Mouse (Mus musculus) heart, embryonic 14.5 days (tissue): Measurements from ENCODE around the gene Mtrr. TPM values are rescaled to one million over a fixed set of nuclear protein-coding genes. Genes with fewer than 3 reads are reported as not detected.

Source experiments
- ATAC-seq: fragments of 200-750 bp; cut with Nextera tagmentation; 2 replicates; pipeline ENCODE4 v1.8.0; 2017; ENCODE audit warnings: low read depth, moderate TSS enrichment; ENCODE audit not compliant: insufficient number of reproducible peaks, insufficient read depth, low FRiP score
- H3K27ac ChIP-seq, 2 experiments: fragments of 200-500 bp in 1 of 2; fragments of 300-500 bp in 1 of 2; sonication (generic) in 1 of 2; replicated peaks in 1 of 2; 2 replicates each; pipeline ENCODE4 v1.5.1; 2012 to 2014; ENCODE audit warnings: low read depth in 2 of 2, low read length in 2 of 2, control low read depth in 1 of 2, mild to moderate bottlenecking in 1 of 2, mixed read lengths in 1 of 2; ENCODE audit not compliant: control insufficient read depth in 1 of 2, insufficient read depth in 1 of 2
- H3K27me3 ChIP-seq: fragments of 300-500 bp; sonication (generic); 2 replicates; pipeline ENCODE4 v1.6.1; 2014; ENCODE audit warnings: mild to moderate bottlenecking, low read length, control low read depth; ENCODE audit not compliant: control insufficient read depth, insufficient read depth
- H3K36me3 ChIP-seq: fragments of 300-500 bp; sonication (generic); 2 replicates; pipeline ENCODE4 v1.6.1; 2014; ENCODE audit warnings: mild to moderate bottlenecking, control low read depth, low read length, mixed read lengths; ENCODE audit not compliant: control insufficient read depth, insufficient read depth
- H3K4me1 ChIP-seq, 2 experiments: fragments of 200-500 bp in 1 of 2; fragments of 300-500 bp in 1 of 2; sonication (generic) in 1 of 2; 2 replicates each; pipeline ENCODE4 v1.6.1; 2012 to 2014; ENCODE audit warnings: low read length in 2 of 2, control low read depth in 1 of 2, mixed read lengths in 1 of 2; ENCODE audit not compliant: control insufficient read depth in 2 of 2, insufficient read depth in 2 of 2
- H3K4me2 ChIP-seq: fragments of 300-500 bp; sonication (generic); 2 replicates; pipeline ENCODE4 v1.6.1; 2014; ENCODE audit warnings: mild to moderate bottlenecking, low read length
- H3K4me3 ChIP-seq, 2 experiments: fragments of 200-500 bp in 1 of 2; fragments of 300-500 bp in 1 of 2; sonication (generic) in 1 of 2; 2 replicates each; pipeline ENCODE4 v1.5.1; 2012 to 2014; ENCODE audit warnings: low read length in 2 of 2, mild to moderate bottlenecking in 2 of 2, control low read depth in 1 of 2, low read depth in 1 of 2, moderate library complexity in 1 of 2; ENCODE audit not compliant: control insufficient read depth in 1 of 2, insufficient read depth in 1 of 2
- H3K9ac ChIP-seq: fragments of 300-500 bp; sonication (generic); 2 replicates; pipeline ENCODE4 v1.6.1; 2014; ENCODE audit warnings: mild to moderate bottlenecking, low read length
- H3K9me3 ChIP-seq: fragments of 300-500 bp; sonication (generic); 2 replicates; pipeline ENCODE4 v1.6.1; 2016; ENCODE audit warnings: low read length, control low read depth; ENCODE audit not compliant: control insufficient read depth
- WGBS: fragments of 180-500 bp; shearing (Covaris S2); extraction: QIAGEN DNeasy Blood & Tissue Kit; methylation state at CpG from one replicate; pipeline ENCODE4 v1.1.7; 2014; 5-methylcytosine and 5-hydroxymethylcytosine counted together
- polyA plus RNA-seq: library from polyadenylated mRNA; unstranded; fragments of >200 nt; fragmentation: Nextera tagmentation; extraction: Ambion mirVana; gene quantifications from 2 replicates; pipeline ENCODE4 v1.2.1, GENCODE M21; 2014

Gene Mtrr
- polyA plus RNA-seq, 1 experiment from 2014 or later, result 24.9 TPM

DNA sequence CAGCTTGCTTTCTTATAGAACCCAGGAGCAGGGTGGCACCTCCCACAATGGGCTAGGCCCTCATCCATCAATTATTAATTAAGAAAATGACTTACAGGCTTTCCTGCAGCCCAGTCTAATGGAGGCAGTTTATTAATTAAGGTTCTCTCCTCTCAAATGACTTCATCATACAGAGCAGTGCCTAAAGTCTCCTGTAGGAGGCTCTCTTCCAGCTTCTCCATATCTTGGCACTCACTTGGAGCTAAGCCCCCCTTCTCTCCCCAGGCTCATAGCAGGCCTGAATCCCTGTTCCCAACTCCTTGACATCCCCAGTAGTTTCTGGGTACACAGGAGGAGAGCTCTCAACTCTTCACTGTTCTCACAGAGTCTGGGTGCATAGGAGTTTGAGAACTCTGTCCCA lies 17.0 kb upstream of the Mtrr start:
- Histone ChIP-seq H3K36me3 (no peaks in the 10 kb centered on the region), H3K9ac (no peak overlapping the region), H3K27me3 (no peaks in the 10 kb centered on the region), H3K4me3 (no peak overlapping the region), H3K4me1 (peaks cover 4 to 8% of the 10 kb centered on the region in 2 experiments; a peak in 2 of 4 replicates), H3K27ac (no peak overlapping the region), H3K9me3 (no peaks in the 10 kb centered on the region), H3K4me2 (no peak overlapping the region)
- ATAC-seq, result no peak

DNA sequence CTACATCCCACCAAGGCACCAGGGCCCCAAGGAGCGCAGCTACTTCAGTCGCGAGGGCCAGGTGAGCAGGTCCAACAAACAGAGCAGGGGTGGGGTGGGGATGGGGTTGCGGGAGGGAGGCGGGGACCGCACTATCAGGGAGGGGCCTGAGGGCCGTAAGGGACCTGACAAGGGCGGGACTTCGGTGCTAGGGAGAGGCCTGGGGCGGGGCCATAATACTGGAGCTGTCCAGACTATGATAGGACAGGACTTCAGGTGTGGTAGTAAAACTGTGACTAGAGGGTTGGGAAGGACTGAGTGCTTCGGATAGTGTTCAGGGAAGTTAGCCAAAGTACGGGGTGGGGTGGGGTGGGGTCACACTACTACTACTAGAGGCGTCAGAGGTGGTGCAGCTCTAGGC lies 15.7 kb upstream of the Mtrr start:
- Histone ChIP-seq H3K9me3 (no peaks in the 10 kb centered on the region), H3K9ac (no peak overlapping the region), H3K27ac (no peak overlapping the region), H3K4me3 (no peak overlapping the region), H3K4me2 (peak overlapping the region; percentile 31; the same call in 1 of the 2 replicates), H3K36me3 (peaks cover 6% of the 10 kb centered on the region), H3K27me3 (no peaks in the 10 kb centered on the region), H3K4me1 (peaks cover 4 to 8% of the 10 kb centered on the region in 2 experiments; a peak in 2 of 4 replicates)
- WGBS, result 13% methylated on average over 13 of the region's 13 CpGs
- ATAC-seq, result no peak

GRCm38 (mm10) chr13:68597199-68597598 lies 15.2 kb upstream of the Mtrr start, which contains the start of gene 1700001L19Rik:
TSS of gene 1700001L19Rik (plus strand) at chr13:68597421.
- Histone ChIP-seq H3K4me3 (no peak within 1 kb of the TSS), H3K4me2 (peak within 1 kb of the TSS; percentile 31; the same call in 1 of the 2 replicates), H3K9me3 (no peaks in the 10 kb centered on the region), H3K27ac (no peak within 1 kb of the TSS), H3K4me1 (peaks cover 4 to 8% of the 10 kb centered on the region in 2 experiments; a peak in 2 of 4 replicates), H3K36me3 (peaks cover 11% of the 10 kb centered on the region), H3K27me3 (no peaks in the 10 kb centered on the region), H3K9ac (no peak within 1 kb of the TSS)
- WGBS, result 12% methylated on average over 9 of the region's 10 CpGs
- ATAC-seq, result no peak

GRCm38 (mm10) chr13:68593797-68594196 lies 11.8 kb upstream of the Mtrr start:
- Histone ChIP-seq H3K27ac (no peak overlapping the region), H3K9me3 (no peaks in the 10 kb centered on the region), H3K27me3 (no peaks in the 10 kb centered on the region), H3K36me3 (peaks cover 45% of the 10 kb centered on the region), H3K4me1 (no peaks in the 10 kb centered on the region), H3K9ac (no peak overlapping the region), H3K4me2 (no peak overlapping the region), H3K4me3 (no peak overlapping the region)
- WGBS, result 70% methylated on average over 1 of the region's 1 CpGs
- no peak for ATAC-seq

DNA sequence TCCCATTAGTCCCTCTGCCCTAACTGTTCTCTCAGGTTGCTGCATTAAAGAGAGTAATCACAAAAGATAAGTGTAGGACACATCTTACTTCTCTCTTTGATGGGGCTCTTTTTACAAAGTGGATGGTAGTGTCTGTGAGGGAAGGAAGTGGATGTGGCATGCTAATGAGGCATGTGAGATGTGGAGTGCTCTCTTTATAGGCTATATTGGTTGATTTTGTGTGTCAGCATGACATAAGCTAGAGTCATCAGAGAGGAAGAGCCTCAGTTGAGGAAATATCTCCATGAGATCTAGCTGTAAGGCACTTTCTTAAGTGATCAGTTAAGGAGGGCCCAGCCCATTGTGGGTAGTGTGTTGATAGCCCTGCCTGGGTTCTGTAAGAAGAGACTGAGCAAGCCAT lies 6.4 kb upstream of the Mtrr start:
- no peak overlapping the region for H3K4me3 ChIP-seq
- peaks cover 99% of the 10 kb centered on the region for H3K36me3 ChIP-seq
- ATAC-seq, result no peak
- no peak overlapping the region for H3K27ac ChIP-seq
- no peak overlapping the region for H3K4me2 ChIP-seq
- no peaks in the 10 kb centered on the region for H3K27me3 ChIP-seq
- H3K9ac ChIP-seq, result no peak overlapping the region
- H3K9me3 ChIP-seq, result no peaks in the 10 kb centered on the region
- H3K4me1 ChIP-seq, result peaks cover 0 to 6% of the 10 kb centered on the region in 2 experiments; a peak in 1 of 4 replicates

DNA sequence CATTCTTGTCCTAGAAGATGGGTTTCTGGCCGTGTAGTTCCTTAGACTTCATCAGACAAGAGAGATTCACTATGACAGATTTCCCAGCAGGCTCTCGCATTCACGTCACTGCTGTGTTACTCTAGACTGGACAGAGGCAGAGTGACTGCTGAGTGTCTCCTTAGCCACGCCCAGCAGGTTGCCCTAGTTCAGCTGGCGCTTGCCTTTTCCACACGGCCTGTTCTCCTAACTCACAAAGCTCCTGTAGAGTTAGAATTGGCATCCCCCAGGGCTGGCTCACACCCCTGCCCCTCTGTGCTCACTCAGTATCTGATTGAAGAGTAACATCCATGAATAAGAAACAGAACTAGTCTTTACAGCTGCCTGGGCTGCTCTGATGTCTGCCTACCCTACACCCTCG lies 3.5 kb upstream of the Mtrr start:
- Histone ChIP-seq H3K36me3 (peaks cover 70% of the 10 kb centered on the region), H3K27me3 (no peaks in the 10 kb centered on the region), H3K9ac (no peak overlapping the region), H3K4me2 (no peak overlapping the region), H3K27ac (no peak overlapping the region), H3K4me3 (no peak overlapping the region), H3K9me3 (no peaks in the 10 kb centered on the region), H3K4me1 (peaks cover 0 to 17% of the 10 kb centered on the region in 2 experiments; a peak in 2 of 4 replicates)
- WGBS, result 87% methylated on average over 7 of the region's 7 CpGs
- no peak for ATAC-seq

DNA sequence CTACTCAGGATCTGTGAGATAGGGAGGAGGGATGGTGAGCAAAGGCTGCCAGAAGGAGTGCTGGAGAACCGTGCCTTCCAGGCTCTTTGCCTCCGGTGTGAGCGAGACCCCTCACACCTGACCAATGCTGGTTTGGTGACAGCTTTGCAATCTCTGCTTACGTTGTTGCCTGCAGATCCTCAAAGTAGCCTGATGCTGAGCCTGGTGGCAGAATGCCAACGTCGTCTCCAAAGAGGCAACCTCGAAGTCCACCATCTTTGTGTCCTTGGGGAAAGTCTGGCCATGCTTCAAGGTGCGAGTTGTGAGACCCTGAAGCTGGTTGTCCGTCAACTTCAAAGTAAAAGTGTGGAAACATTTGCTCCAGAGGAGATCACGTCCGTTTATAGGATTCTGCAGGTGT lies 2.0 kb upstream of the Mtrr start:
- no peak overlapping the region for H3K27ac ChIP-seq
- ATAC-seq, result no peak
- H3K4me2 ChIP-seq, result no peak overlapping the region
- H3K36me3 ChIP-seq, result peaks cover 62% of the 10 kb centered on the region
- WGBS, result 91% methylated on average over 11 of the region's 11 CpGs
- H3K4me3 ChIP-seq, result no peak overlapping the region
- H3K27me3 ChIP-seq, result no peaks in the 10 kb centered on the region
- no peak overlapping the region for H3K9ac ChIP-seq
- H3K4me1 ChIP-seq, result peaks cover 0 to 17% of the 10 kb centered on the region in 2 experiments; a peak in 2 of 4 replicates
- no peaks in the 10 kb centered on the region for H3K9me3 ChIP-seq

DNA sequence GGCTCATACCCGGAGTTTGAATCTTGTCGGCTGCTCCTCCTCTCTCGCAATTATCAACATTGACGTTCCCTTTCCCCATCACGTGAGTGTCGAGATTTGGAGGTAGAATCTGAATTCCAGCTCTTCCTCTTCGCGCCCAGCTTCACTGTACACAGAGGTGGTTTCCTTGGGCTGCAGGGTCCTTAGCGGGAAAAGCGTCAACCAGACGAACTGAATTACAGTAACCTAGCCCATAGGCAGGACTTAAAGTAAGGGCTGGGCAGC lies 500 bp upstream of the Mtrr start:
- under 1% methylated on average over 11 of the region's 11 CpGs for WGBS
- no peak for ATAC-seq

More for the DNA sequence above, 500 bp upstream of the Mtrr start:
- H3K4me2 ChIP-seq, result peak overlapping the region; percentile 92
- peak overlapping the region; percentile 30 to 78 for H3K27ac ChIP-seq
- peaks cover 0 to 17% of the 10 kb centered on the region in 2 experiments; a peak in 2 of 4 replicates for H3K4me1 ChIP-seq
- H3K9me3 ChIP-seq, result no peaks in the 10 kb centered on the region
- peak overlapping the region; percentile 79 to 88 for H3K4me3 ChIP-seq
- no peaks in the 10 kb centered on the region for H3K27me3 ChIP-seq
- H3K9ac ChIP-seq, result peak overlapping the region; percentile 92
- H3K36me3 ChIP-seq, result peaks cover 61% of the 10 kb centered on the region
